Mouse (Mus musculus): Measurements from ENCODE around the gene Rab27a.
A peak's percentile ranks its signal among the peaks of the same experiment; 100 is the strongest.

DNA sequence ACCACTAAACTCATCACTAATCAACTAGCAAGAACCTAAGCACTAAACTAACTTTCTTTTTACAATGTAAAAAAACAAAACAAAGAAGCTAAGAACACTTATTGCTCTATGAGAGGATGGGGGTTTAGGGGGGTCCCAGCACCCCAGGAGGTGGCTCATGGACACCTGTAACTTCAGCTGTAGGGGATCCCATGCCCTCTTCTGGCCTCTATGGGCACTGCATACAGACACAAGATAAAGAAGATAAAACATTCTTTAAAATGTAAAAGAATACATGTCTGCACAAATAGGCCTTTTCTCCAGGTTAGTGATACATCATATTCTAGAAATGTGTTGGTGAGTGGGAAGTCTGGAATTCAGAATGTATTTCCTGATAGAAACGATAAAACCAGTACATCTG, 11.2 kb upstream of the Rab27a start:
- TF ChIP-seq MAX (IDR thresholded peaks at IDR 0.05; ENCODE audit: low read length), result no peak
- no peak for TF ChIP-seq TBP (IDR thresholded peaks at IDR 0.05; ENCODE audit: low read depth, low read length)
- no peak for TF ChIP-seq MAFK (IDR thresholded peaks at IDR 0.05; ENCODE audit: borderline replicate concordance, low read depth, low read length)
- peak; percentile 26 to 40 (median 30); a peak in 4 of 6 replicates for TF ChIP-seq CTCF (IDR thresholded peaks at IDR 0.05 in 2 of 3, conservative IDR thresholded peaks at IDR 0.05 in 1 of 3; ENCODE audit: control insufficient read depth in 1 of 3, insufficient read depth in 1 of 3, low read depth in 2 of 3, low read length in 3 of 3, poor library complexity in 1 of 3, severe bottlenecking in 1 of 3)
- TF ChIP-seq EP300 (IDR thresholded peaks at IDR 0.05; ENCODE audit: low read depth in 1 of 2, low read length in 2 of 2), result no peak
- no peak for TF ChIP-seq USF2 (IDR thresholded peaks at IDR 0.05; ENCODE audit: borderline replicate concordance in 1 of 2, insufficient read depth in 1 of 2, low read depth in 1 of 2, low read length in 2 of 2)
